Mouse (Mus musculus): ENCODE measurements around the gene Yju2. TPM values are rescaled to one million over a fixed set of nuclear protein-coding genes. Genes with fewer than 3 reads are reported as not detected.
A peak's percentile ranks its signal among the peaks of the same experiment; 100 is the strongest.

The Yju2 gene
- total RNA-seq (2021) = 10 to 100 TPM; 14.1 to 15.8 TPM

DNA sequence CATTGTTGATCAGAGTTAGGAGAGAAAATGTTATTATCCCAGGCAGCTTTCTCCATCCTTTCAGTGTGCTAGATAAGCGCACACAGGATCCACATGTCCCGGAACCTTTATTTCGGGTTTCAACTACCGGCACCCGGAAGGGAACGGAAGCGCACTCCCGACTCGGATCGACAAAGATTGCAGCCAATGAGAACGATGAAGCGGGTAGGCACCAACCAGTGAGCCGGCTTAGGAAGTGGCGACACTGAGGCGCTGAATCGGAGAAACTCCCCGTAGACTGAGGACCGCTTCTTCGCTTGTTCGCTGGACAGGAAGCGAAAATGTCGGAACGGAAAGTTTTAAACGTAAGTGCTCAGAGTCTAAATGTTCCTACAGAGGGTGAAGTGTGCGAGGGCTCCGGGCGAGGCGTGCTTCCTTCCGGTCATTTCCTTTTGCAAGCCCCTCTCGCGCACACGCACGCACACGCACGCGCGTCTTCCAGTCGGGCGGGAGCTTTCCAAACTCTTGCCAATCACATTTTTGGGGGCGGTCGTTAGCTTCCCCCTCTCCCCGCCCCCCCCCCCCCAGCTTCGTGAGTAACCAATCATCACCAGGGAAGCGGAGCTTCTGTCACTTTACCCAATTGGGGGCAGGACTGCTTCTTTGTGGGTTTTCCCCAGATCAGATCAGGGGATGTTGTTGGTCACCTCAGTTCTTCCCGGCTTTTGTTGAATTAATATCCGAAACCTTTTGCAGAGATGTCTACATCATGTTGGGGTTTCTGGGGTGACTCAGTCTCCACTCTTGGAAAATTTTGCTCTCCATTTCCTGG is at the start of gene Yju2:
Gene Yju2 (plus strand): TSS at position 182 of the 811 bp plus-strand sequence.
- intact Hi-C loops (cut with DNase I) = loop anchor here (2.0 kb wide), 2 partner anchors 50 to 66 kb away; partner anchors contain the start of gene Zfp959
- DNase-seq (ENCODE audit: low spot score in 2 of 2) = peak; percentile 95 to 97

GRCm38 (mm10) chr17:55931553-55932502 is 27.1 kb upstream of the Yju2 start:
- peak; percentile 60 to 72 for DNase-seq (ENCODE audit: low spot score in 2 of 2)
- intact Hi-C loops (cut with DNase I) = no loop called here

DNA sequence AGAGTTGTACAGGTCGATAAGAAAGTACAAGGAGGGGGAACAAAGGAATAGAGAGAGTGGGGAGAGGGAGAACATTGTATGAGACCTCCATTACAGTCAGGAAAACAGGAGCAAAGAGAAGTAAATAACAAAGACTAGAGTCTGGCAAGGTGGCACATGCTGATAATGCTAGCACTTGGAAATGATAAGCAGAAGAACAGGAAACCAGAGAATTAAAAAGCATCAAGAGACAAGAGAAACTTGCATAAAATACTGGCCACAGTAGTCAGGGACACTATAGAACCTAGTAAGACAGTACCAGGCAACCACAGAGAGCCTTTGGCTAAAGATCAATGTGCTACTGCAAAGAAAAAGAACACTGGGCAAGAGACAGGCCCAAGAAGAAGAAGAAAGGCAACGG is 26.3 kb upstream of the Yju2 start:
- intact Hi-C loops (cut with DNase I) = no loop called here
- no peak for DNase-seq (ENCODE audit: low spot score in 2 of 2)

DNA sequence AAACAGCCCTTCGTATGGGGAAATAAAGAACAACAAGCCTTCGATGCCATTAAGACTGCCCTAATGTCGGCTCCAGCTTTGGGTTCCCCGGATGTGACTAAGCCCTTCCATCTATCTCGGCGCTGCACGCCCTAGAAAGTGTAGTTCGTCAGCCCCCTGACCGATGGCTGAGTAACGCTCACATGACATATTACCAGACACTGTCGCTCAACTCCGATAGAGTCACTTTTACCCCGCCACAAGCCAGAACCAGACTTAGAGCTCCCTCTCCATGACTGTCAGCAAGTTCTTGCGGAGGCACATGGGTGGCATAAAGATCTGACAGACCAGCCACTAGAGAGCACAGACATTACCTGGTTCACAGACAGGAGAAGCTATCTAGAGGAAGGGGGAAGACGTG is 25.7 kb upstream of the Yju2 start:
- DNase-seq (ENCODE audit: low spot score in 2 of 2) = no peak
- intact Hi-C loops (cut with DNase I) = no loop called here

DNA sequence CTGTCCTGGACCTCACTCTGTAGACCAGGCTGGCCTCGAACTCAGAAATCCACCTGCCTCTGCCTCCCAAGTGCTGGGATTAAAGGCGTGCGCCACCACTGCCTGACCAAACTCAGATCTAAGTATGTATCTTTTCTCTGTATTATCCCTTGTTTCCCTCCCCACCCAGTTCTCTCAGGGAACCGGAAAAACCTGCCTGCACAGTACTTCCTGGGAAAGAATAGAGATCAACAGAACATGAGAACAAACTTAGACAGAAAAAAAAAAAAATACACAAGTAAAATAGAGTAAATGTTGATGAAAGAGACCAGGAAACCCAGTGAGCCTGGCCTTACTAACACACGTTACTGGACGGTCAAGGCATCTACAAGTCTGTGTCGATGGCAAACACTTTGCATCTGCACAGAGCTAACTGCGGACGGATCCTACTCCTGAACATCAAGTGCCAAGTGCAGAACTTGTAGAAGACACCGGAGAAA is 14.5 kb upstream of the Yju2 start:
- DNase-seq (ENCODE audit: low spot score in 2 of 2) = peak in 1 of 2 experiments; percentile 3
- intact Hi-C loops (cut with DNase I) = loop anchor here (5.0 kb wide), 1 partner anchor 42 kb away; no protein-coding TSS in a partner anchor

DNA sequence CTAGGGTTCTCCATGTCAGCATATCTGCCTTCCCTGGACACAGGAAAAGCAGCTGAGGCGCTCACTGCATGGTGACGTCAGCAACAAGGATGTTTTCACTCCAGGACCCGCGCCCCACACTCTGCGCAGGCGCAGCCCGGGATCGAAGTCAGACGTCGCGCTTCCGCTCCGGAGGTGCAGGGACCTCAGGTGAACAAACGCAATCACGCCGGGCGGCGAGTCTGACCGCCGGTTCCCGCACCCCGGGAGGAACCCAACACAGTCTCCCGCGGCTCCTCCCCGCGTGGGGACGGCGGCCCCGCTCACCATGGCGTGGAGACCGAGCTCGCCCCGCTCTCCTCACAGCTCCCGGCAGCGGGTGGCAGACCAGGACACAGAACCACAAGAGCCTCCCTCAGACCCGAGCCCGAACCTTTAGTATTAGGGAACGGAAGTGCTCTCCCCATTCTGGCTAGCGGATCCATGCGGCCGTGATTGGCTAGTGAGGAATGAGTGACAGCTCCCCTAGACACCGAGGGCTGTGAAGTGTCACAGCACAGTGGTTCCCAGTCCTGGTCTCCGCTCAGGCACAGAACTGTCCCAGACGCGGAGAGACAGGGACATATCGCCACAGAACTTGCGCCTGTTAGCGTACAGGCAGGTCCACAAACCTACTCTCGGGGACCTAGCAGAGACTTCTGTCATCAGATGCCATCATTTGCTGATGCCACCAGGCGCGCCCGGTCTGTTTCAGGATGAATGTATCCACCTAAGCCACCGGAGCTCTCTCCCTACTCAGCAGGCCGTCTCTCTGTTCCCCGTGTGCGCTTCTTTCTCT is 13.8 kb upstream of the Yju2 start:
- intact Hi-C loops (cut with DNase I) = loop anchor here (5.0 kb wide), 2 partner anchors 43 to 58 kb away; no protein-coding TSS in a partner anchor
- DNase-seq (ENCODE audit: low spot score in 2 of 2) = peak; percentile 95

DNA sequence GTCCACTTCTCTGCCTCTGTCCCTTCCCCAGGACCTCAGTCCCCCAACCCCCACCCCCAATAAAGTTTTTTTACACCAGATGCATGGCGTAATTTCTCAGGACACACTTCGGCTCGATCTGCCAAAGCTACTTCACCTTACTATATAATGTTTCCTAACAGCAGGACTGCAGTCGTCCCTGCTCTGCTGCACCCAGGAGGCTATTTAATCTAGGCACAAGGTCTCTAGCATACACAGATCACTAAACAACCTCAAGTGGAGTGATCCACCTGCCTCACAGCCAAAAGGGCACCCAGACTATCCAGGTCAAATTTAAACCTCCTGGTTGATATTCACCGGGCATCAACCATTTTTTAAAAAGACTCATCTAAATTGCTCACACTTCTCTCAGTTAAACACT is 13.2 kb upstream of the Yju2 start:
- intact Hi-C loops (cut with DNase I) = loop anchor here (5.0 kb wide), 1 partner anchor 58 kb away; no protein-coding TSS in a partner anchor
- DNase-seq (ENCODE audit: low spot score in 2 of 2) = no peak

DNA sequence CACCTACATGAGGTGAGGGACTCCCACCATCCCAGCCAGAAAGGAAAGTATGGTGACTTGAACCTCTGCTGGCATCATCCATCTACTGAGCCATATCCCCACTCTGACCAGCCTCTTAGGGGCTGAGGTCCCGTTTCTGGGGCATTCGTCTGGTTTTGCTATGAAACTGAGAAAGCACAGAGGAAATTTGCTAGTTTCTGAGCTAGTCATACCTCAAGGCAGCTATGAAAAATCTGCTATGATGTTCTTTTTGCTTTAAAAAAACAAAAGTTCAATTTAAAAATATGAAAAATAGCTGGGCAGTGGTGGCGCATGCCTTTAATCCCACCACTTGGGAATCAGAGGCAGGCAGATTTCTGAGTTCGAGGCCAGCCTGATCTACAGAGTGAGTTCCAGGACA is 10.3 kb upstream of the Yju2 start:
- intact Hi-C loops (cut with DNase I) = loop anchor here (5.0 kb wide), 1 partner anchor 61 kb away; no protein-coding TSS in a partner anchor
- DNase-seq (ENCODE audit: low spot score in 2 of 2) = no peak

DNA sequence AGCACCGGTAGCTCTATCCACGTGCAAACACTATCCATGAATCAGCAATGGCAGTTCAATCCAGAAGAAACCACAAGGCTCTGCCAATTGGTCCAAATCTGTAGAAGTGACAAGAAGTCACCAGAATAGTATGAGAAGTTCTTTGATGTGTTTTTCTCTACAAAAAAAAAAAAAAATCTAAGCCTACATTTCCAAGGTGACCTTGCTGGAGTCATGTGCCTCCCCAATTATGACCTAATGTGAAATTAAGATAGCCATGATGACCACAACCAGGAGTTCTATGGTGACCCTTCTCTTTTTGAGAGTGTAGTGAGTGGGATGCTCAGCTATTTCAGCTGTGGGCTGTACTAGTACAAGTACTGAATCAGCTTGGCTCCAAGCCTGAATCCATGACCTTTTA is 9.5 kb upstream of the Yju2 start, which contains the start of gene Zfp119b:
Gene Zfp119b (minus strand): TSS at position 101 of the 400 bp plus-strand sequence.
- intact Hi-C loops (cut with DNase I) = loop anchor here (5.0 kb wide), 1 partner anchor 62 kb away; no protein-coding TSS in a partner anchor
- DNase-seq (ENCODE audit: low spot score in 2 of 2) = no peak

DNA sequence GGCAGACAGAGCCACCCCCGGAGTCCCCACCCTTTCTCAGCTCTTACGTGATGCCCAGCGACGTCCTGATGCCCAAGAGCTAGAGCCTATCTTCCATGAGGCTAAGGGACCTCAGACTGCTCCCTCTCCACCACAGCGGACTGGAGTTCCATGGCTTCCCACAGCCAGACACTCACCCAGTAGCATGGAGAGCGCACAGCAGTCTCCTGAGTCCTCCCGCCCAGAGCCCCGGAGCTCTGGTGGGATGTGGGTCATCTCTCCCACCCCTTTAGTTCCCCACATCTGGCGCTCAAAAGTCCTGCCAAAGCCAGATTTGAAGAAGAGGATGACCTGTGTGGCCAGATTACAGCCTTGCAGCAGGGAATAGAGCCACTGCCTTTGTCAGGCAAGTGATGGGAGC is 8.3 kb upstream of the Yju2 start:
- intact Hi-C loops (cut with DNase I) = no loop called here
- no peak for DNase-seq (ENCODE audit: low spot score in 2 of 2)

- DNase-seq (ENCODE audit: low spot score in 2 of 2) = no peak
- intact Hi-C loops (cut with DNase I) = no loop called here
Measured at GRCm38 (mm10) chr17:55952041-55952440, 6.9 kb upstream of the Yju2 start.

- intact Hi-C loops (cut with DNase I) = no loop called here
- DNase-seq (ENCODE audit: low spot score in 2 of 2) = peak in 1 of 2 experiments; percentile 2
Measured at GRCm38 (mm10) chr17:55952447-55953027, 6.4 kb upstream of the Yju2 start, which contains the start of gene Ebi3. Ebi3 (plus strand) TSS chr17:55952640.

DNA sequence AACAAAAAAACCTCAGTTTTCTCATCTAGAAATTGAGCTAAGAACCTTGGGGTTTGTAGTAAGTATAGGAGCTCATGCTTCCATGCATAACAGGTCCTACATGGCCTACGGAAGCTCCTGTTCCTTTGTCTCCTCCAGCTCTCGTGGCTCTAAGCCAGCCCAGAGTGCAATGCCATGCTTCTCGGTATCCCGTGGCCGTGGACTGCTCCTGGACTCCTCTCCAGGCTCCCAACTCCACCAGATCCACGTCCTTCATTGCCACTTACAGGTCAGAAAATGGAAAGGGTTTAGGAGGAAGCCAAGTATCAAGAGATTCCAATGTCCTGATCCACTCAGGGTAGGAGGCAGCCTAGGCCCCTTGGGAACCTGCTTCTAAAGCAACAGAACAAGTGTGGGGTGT is 5.1 kb upstream of the Yju2 start:
- no peak for DNase-seq (ENCODE audit: low spot score in 2 of 2)
- intact Hi-C loops (cut with DNase I) = no loop called here

- intact Hi-C loops (cut with DNase I) = no loop called here
- DNase-seq (ENCODE audit: low spot score in 2 of 2) = no peak
Measured at GRCm38 (mm10) chr17:55954229-55954628, 4.7 kb upstream of the Yju2 start.

DNA sequence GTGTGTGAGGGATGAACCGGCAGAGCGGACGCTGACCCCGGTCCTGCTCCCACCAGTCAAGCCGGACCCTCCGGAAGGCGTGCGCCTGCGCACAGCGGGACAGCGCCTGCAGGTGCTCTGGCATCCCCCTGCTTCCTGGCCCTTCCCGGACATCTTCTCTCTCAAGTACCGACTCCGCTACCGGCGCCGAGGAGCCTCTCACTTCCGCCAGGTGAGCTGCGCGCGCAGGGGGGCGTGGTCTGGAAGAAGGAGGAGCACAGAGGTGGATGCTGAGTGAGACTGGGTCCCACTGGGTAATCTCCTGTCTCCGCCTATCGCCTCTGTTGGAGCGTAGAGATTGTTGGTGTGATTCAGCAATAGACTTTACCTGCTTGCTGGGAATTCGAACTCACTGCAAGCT is 2.8 kb upstream of the Yju2 start:
- DNase-seq (ENCODE audit: low spot score in 2 of 2) = peak; percentile 79 to 87
- intact Hi-C loops (cut with DNase I) = no loop called here

DNA sequence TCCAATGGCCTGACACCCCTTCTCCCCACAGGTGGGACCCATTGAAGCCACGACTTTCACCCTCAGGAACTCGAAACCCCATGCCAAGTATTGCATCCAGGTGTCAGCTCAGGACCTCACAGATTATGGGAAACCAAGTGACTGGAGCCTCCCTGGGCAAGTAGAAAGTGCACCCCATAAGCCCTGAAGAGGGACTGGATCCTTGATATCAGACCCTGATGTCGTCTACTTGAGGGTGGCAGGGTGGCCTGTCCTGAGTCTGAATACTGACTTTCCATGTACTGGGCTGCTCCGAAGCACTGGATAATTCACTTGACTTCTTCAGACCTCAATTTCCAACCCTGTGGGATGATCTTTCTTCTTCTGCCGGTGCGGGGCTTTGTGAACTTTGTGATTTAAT is 2.3 kb upstream of the Yju2 start:
- intact Hi-C loops (cut with DNase I) = no loop called here
- no peak for DNase-seq (ENCODE audit: low spot score in 2 of 2)

DNA sequence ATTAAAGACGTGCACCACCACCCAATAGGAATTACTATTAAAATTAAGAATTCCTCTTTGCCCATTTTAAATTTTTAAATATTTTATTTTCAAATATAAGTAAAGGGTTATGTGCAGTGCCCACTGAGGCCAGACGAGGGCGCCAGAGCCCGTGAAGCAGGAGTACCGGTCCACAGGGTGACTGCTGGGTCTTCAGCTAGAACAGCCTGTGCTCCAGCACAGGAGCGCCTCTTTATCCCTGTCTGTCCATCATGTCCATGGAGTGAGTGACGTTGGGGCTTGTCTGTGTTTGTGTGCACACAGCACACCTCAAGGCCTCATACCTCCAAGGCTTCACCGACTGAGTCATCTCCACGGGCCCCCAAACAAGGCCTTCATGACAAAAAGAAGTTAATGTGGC is 1.7 kb upstream of the Yju2 start:
- DNase-seq (ENCODE audit: low spot score in 2 of 2) = peak in 1 of 2 experiments; percentile 56
- intact Hi-C loops (cut with DNase I) = no loop called here

DNA sequence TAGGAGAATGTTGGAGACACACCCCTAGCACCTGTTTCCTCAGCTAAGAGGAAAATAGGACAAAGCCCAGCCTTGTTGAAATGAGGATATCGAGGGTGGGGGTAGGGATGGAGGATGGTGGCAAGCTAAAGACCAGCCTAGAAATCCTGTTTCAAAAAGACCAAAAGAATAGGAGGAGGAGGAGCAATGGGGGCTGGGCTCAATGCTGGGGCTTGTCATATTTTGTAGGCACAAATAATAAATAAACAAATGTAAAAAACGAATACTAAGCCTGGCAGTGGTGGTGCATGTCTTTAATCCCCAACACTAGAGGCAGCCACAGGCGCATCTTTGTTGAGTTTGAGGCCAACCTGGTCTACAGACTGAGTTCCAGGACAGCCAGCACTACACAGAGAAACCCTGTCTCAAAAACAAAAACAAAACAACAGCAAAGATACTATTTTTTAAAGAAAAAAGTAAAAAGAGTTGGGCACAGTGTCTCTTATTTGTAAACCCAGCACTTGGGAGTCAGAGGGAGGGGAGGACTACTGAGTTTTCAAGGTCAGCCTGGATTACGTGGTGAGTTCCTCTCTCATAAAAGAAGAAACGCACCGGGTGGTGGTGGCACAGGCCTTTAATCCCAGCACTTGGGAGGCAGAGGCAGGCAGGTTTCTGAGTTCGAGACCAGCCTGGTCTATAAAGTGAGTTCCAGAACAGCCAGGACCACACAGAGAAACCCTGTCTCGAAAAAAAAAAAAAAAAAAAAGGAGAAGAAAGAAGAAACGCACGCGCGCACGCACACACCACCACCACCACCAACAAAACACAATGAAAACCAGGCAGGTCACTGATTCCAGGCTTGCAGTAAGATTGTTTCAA is 944 bp upstream of the Yju2 start:
- no peak for DNase-seq (ENCODE audit: low spot score in 2 of 2)
- intact Hi-C loops (cut with DNase I) = loop anchor here (2.0 kb wide), 2 partner anchors 51 to 65 kb away; partner anchors contain the start of gene Zfp959
